Mouse (Mus musculus) lung, embryonic 16.5 days (tissue): ENCODE results near the gene 1700086D15Rik. TPM values are rescaled to one million over a fixed set of nuclear protein-coding genes. Genes with fewer than 3 reads are reported as not detected.

Experiments used
- polyA plus RNA-seq: library from polyadenylated mRNA; unstranded; fragments of >200 nt; fragmentation: Nextera tagmentation; extraction: Ambion mirVana; gene quantifications from 2 replicates; pipeline ENCODE4 v1.2.1, GENCODE M21; 2015

The 1700086D15Rik gene
- polyA plus RNA-seq, 1 experiment from 2014 or later = 0.14 TPM

Other genes starting within 250 kb of the 1700086D15Rik start
- gene Elac2, start 180.9 kb downstream of the 1700086D15Rik start, polyA plus RNA-seq = 21.1 and 21.9 TPM in 2 replicates
- 16.4 and 18.3 TPM in 2 replicates for gene Arhgap44, start 3.1 kb upstream of the 1700086D15Rik start, polyA plus RNA-seq
- gene Myocd, start 110.1 kb upstream of the 1700086D15Rik start, polyA plus RNA-seq = 12.9 TPM in 2 replicates